Mouse (Mus musculus) urinary bladder, postnatal 36 days (tissue): Measurements from ENCODE around the gene Abcb11.
"Not testable (repeated sequence)": the region's sequence is repeated elsewhere in the genome, so short reads cannot be mapped to it uniquely, and the experiment has no call there.

Source experiments
- DNase-seq, 2 experiments: peaks; one replicate each; pipeline ENCODE4 v3.0.0; 2022; ENCODE audit warnings: low spot score in 2 of 2, mixed read lengths in 1 of 2

Abcb11 gene

DNA sequence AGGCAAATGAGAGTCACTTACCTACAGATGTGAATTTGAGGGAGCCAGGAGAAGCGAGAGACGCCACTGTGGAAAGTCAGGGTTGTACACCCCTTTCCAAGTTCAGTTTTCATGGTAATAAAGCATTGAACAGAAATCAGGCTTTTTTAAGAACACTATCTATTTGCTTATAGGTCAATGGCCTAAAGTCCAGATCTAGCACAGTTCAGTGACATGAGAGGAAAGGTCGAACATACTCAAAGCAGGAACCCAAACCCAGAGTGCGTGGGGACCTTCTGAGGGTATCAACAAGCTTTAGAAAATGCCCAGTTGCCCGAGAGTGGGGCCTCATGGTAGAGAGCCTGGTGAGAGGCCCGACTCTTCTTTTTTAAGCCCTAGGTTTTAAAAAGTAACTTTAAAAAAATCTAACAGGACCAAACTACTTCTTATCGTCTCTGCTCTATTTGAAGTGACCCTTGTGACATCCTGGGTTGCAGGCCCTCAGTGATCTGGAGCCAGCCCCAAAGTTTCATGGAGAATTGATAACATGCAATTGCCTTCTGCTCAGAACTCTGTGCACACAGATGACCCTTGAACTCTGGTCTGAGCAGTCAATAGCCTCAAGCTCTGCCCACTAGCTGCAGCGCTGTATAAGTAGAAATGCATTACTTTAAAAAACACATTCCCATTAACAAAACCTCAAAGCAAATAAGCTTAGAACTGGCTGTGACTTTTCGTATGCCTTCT, at the start of gene Abcb11:
Gene Abcb11, minus strand, starts transcription at position 121 of the 726 bp plus-strand sequence.
- DNase-seq = no peak

DNA sequence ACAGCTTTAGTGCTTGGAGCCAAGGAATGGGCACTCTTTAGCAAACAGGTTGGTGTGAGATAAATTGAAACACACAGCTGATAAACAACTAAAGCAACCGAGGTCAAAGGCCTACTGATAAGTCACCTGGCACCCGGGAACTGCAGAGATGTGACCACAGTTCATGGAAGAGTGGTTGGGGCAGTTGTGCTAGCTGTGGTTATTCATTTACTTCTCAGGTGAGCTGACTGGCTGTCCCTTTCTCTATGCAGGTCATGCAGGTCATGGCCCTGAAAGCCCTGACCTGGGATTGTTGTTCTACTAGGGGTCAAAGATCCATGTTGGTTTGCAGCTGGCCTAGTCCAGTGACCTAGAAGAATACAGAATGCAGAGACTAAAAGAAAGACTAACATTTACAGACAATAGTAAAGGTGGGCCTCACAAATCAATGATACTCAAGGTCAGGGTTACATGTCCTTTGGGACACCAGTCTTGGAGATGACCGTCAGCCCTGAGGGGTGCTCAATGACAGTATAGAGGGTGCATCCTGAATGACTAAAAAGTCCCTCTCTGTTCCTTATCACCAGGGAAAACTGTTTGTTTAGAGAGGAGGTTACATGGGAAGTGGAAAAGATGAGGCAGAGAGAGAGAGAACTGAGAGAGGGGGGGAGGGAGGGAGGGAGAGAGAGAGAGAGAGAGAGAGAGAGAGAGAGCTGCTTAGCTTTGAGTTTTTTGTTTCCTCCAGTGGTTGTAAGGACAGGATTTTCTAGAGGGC, 43.9 kb upstream of the Abcb11 start:
- DNase-seq = no peak

DNA sequence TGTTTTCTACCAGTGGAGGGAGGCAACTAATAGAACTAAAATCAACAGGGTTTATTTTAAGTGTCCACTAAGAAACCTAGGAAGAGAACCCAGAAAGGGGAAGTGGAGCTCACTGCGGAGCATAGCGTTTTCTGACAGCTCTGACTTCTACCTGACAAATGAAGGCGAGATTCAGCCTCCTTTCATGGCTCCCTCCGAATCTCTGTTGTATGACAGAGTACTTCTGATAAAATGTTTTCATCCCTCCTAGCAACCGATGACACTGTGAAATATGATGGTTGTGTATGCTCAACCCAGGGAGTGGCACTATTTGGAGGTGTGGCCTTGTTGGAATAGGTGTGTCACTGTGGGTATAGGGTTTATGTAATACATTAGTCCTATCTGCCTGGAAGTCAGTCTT, 40.4 kb upstream of the Abcb11 start:
- no peak for DNase-seq

DNA sequence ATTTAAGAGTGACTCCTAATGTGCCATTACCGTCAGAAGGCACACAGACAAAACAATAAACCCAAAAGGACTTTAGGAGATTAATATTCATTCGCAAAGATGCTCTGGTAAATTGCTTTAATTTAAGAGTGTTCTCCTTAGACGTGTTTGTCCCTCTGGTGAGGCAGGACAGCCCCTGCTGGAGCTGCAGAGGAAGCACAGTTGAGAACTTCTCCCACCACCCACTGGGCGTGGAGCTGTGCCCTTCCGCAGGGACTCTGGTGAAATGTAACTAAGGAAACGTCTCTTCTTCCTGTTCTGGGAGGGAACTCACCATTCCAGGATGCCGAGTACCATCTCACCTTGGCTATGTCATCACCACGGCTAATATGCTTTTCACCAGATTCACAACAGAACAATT, 39.3 kb upstream of the Abcb11 start:
- no peak for DNase-seq

DNA sequence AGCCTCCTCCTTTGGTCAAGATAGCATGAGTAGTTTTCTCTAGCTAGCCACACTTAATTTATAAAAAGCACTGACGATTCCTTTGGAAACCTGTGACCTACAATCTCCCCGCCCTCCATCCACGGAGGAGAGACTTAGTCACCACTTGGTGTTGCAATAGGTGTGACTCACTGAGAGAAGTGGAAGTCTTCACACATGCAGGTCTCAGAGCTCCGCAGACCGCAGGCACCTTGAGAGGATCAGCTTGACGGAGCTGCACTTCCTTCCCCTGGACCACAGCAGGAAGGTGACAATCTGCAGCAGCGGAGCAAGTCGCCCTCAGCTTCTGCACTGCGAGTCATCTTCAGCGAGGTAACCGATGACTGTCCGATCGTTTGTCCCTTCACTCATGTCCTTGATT, 37.9 kb upstream of the Abcb11 start, which contains the start of gene Dhrs9:
Gene Dhrs9, plus strand, starts transcription at position 165 of the 400 bp plus-strand sequence.
- peak; percentile 25 to 61 for DNase-seq

DNA sequence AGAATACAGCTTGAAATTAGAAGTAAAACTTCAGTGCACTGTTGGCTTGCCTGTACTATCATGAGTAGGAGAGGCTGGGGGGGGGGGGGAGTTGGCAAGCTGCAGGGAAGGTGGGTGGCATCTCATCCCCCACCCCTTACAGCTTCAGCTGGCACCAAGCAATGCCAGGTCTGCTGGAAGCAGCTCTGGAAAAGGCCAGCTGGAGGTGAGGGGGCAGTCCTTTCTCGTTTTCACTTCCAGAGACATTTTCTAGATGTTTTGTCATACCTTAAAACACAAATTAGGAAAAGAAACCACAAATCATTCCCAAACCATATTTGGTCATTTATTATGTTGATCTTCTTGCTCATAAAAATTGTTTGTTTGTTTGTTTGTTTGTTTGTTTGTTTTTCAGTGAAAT, 37.4 kb upstream of the Abcb11 start:
- DNase-seq = no peak

DNA sequence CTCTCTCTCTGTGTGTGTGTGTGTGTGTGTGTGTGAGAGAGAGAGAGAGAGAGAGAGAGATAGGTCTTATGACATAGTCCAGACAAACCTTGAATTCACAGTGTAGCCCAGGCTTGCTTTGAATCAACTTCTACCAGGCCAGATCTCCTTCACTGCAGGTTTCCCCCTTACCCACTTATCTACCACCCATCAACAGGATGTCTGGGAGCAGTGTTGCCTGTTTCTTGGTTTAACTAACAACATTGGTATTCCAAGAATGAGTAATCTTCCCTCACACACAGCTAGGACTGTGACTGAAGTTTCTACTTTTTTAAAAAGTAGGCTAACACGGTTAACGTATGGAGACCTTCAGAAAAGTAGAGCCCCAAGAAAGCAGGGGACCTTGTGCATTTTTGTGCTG, 34.4 kb upstream of the Abcb11 start:
- DNase-seq = no peak

DNA sequence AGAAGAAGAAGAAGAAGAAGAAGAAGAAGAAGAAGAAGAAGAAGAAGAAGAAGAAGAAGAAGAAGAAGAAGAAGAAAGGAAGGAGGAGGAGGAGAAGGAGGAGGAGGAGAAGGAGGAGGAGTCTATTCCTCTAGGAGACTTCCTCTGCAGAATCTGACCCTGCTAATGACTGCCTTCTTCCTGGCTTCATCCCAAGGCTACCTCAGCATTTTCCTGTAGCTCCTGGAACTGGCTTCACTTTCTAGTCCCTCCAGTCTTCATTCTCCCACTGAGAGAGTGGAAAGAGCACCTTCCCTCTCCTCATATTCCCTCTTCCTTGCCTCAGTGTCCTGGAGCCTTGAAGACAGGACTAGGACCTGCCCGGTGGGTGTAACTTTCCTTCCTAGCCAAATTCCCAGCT, 22.9 kb upstream of the Abcb11 start:
- DNase-seq = no peak

DNA sequence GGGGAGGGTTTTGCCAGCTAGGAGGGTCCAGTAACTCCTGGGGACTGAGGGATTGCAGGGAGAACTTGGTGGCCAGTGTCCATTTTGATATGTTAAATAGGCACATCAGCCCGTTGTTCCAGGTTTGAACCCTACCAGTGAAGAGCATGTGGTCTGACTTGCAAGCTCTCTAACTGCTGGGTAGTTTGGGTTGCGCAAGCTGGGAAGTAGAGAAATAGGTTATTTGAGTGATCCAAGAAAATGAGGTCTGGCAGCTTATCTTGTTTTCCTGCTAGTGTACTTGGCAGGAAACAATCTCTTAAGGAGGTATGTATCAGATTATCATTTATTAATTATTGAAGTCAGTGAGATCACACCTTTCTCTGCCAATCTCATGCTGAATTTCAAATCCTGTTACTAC, 22.4 kb upstream of the Abcb11 start:
- DNase-seq = no peak

DNA sequence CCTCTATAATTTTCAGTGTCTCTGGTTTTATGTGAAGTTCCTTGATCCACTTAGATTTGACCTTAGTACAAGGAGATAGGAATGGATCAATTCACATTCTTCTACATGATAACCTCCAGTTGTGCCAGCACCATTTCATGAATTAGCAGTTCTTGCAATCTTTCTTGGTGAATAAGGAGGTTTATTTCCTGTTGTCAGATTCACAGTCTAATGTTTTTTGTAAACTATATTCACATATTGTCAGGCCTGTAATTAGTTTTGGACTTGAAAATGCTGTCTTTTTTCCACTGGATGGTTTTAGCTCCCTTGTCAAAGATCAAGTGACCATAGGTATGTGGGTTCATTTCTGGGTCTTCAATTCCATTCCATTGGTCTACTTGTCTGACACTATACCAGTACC, 13.0 kb upstream of the Abcb11 start:
- not testable (repeated sequence) for DNase-seq

DNA sequence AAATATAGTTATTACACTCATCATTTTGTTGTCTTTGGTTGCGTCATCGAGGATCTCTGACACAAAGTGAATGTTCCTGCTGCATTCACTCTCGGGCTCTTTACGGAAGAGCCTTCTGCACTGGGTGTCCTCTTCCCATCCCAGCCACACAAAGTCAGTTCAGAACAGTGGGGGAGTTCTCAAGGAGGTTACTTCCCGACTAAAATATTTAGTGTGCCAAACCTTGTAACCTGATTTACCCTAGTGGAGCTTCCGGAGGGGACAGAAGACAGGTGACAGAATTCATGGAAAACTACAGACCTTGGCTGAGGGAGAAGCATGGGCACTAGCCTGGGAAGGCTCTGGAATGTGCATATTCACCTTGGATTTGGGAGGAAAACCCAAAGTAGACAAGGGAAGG, 910 bp downstream of the Abcb11 start:
- DNase-seq = no peak

DNA sequence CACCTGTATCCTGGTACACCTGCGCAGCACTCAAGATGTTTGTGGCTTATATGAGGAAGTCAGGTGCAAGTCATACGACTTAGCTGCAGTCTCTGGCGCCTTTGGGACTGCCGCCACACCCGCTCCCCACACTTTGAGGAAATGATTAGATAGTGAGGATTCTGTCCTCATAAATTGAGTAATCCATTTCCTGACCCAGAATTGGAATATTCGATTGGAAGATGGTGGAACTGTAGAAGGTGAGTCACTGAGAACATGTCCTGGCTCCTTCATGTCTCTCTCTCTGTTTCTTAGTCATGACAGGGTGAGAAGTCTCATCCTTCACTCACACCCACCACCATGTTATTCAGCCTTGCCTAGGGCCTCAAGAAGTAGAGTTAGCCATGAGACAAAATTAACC, 10.9 kb downstream of the Abcb11 start:
- DNase-seq = not testable (repeated sequence)

DNA sequence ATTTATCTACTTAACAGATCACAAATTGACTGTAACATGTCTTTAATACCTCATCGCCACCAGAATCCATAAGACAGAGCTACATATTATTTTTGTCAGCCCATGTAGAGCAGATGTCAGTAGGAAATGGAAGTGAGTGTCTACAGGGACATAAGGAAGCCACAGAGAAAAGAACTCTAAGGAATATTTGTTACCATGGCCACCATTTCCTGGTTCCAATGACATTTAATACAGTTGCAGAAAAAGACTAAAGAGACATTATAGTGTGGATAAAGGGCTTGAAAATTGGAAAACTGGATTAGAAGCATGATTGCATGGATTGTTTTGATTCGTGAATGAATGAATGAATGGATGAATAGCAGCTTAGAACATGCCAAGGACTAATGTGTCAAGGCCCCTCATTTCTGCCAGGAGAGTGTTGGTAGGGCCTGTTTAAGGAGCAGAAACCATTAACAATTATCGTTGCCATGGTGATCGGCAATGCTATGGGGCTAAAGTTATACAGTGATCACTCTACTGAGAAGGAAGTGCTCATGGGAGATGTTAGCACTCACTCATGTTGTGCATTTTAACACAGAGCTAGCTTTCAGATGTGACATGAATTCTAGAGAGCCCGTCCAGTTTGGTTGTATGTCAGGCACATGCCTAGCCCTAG, 13.8 kb downstream of the Abcb11 start:
- DNase-seq = no peak

DNA sequence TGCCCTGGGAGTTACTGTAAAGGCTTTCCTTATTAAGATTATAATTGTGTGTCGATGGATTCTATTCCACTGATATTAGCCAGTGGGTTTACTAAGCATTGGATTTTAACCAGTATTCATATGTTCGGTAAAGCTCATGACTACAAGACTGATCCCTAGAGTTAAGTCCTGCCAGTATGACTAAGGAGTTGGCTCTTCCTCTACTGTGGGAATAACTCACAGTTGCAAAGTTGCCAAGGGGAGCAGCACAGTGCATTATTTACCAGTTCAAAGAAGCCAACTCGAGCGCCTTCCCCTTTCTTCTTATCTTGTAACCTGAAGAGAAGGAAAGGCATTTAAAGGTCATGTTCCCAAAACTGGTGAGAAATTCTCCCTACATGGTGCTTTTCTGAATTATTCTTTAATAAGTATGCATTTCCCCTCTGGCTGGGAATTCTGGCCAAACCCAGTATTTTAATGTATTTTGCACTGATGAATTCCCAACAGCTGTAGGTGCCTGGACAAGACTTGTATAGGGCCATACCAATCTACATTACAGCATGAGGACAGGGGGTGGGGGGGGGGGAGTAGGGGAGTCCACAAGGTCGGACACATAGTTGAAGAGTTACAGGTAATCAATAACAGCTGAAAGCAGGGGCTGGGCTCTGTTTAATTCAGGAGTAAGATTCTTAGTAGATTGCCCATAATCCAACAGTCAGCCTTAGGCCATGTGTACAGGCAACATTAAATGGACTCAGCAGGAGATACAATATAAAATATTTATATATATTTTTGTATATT, 17.3 kb downstream of the Abcb11 start:
- peak in 1 of 2 experiments; percentile 8 for DNase-seq

DNA sequence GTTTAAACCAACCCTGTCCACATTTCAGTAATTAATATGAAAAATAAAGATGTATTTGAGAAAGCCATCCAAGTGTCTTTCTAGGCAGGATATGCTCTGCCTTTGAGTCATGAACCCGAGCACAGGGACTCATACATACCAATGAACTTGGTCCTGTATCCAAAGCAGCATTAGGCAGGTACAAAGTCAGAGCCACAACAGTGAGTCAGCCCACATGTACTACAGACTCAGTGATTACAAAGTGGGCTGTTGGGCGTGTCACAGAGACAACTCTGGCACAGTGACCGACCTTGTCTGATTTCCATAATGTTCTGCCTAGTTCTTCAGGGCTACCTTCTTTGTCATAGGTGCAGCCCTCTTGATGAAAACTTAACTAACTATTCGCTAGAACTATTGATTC, 19.4 kb downstream of the Abcb11 start:
- no peak for DNase-seq

DNA sequence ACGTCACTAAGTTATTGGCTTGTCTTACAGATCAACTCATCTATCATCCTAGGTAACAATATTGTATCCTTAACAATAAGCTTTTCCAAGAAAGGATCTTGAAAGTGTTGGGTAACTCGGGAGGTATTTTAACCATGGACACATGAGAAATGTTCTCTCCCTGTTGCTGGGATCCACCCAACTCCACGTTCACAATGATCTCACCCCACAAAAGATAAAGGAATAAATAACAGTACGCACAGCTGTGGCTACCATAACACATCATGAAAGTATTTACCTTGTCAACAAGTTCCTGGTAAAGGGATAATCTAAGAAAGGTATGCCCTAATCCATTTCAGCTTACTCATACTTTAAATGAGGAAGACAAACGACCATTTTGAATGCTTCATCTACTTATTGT, 21.0 kb downstream of the Abcb11 start:
- DNase-seq = no peak

DNA sequence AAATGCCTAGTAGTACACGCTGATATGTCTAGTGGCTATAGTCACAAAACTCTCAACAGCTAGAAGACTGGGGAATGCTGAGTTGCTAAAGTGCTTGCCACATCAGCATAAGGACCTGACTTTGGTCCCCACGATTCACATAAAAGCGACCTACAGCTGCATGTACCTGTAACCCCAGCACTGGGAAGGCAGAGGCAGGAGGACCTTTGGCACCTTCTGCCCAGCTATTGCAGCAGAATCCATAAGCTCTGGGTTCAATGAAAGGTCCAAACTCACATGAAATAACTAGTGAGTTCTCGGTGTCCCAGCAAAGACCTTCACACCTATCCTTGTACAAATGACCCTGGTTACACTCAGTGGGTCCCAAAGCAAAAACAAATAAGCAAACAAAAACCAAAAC, 31.1 kb downstream of the Abcb11 start:
- DNase-seq = no peak

DNA sequence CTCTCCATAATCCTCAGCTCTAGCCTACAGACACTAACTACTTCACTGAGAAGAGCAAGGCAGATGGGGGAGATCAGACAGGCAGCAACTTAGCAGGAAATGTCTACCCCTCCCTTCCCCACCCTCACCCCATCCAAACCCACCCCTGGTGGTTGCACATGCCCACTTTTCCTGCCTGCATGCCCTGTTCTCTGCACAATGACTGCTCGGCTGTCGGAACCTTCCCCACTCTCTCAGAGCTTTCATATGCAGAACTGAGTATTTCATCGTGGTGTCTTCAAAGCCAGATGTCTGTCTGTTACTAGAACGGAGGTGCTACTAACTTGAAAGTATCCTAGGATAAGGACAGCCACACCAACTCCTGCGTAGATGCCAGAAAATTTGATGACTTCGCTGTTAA, 34.3 kb downstream of the Abcb11 start:
- no peak for DNase-seq

DNA sequence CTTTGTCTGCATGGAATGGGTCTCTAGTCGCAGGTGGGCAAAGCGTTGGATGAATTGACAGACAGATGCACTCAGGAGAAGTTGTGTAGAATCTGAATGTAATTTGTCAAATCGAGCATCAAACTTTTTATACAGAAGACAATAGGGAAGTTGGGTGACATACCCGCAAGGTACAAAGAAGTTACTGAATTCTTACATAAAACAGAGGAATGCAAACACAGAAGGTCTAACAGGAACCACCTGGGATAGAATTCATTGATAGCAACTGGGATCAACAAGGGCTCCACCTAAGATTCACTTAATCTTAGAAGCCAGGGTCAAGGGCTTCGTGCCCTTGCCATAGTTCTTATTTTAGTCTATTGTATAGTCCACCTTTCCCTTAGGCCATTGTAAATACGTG, 41.8 kb downstream of the Abcb11 start:
- DNase-seq = not testable (repeated sequence)

DNA sequence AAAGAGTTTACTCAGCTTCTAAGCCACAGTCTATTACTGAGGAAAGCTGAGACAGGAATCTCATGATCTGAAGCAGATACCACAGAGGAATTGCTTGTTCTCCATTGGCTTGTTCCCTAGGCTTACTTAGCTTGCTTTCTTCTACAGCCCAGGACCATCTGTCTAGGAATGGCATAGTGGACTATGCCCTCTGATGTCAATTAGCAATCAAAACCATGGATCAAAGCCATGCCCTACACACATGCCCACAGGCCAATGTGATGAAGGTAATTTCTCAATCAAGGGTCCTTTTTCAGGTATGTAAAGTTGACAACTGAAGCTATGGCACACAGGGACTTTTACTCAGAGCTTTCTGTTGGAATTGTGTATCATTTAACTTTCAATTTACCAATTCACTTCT, 47.9 kb downstream of the Abcb11 start:
- DNase-seq = no peak

DNA sequence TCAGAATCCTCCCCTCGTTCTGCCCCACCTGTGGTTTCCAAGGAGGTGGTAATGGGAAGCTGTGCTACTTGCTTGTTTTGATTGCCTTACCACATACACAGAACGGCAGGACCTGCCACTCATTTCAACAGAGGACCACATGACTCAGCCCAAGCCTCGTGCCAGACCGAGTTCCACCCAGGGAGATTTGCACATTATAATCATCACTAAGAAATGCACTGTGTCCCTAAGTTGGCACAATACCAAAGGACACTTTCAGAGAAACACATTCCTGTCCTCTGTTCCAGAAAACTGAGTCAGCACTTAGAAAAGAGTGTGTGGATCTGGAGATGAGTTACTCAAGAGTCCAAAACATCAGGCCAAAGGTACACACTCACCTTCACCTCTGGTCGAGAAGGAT, 53.4 kb downstream of the Abcb11 start:
- peak in 1 of 2 experiments; percentile 5 for DNase-seq

DNA sequence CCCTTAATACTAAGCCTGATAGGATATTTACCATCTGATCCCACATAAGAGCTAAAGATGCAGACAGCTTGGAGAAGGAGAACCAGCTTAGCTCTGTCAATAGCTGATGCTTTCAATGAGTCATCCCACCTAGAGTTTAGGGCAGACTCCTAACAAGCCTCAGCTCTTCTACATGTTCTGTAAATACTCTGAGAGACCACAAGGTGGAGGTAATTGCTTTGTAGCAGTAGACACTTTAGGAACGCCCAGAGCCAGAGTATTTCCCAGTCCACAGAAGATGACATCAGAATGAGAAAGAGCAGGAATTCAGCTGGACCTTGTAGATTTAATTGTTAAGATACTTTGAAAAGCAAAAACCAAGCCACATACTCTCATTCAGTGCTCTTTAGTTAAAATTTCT, 66.5 kb downstream of the Abcb11 start:
- DNase-seq = no peak
